In the genomic region with DNA sequence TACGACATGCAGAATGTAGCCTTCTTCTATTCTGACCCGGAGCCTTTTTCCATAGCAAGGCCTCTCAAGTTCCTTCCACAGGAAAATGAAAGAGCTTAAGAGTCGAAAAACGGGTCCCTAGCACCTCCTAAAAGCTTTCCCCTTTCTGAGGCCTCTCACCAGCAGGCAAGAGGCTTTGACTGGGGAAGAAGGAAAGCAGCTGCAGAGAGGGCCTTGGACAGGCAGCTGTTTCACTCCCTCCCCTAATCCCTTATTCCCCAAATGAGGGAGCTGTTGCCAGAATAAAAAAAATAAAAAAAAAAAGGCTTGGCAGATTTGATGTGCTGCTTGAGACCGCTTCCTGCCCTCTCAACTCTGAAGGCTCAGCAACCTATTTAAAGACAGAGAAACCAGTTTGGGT, we compare ENCODE assay signal across 8 mouse cellular contexts. TPM values are rescaled to one million over a fixed set of nuclear protein-coding genes. Genes with fewer than 3 reads are reported as not detected.
A peak's percentile ranks its signal among the peaks of the same experiment; 100 is the strongest.
DNase-seq lines count a peak whose midpoint lies in the region; ATAC-seq and TF ChIP-seq lines count a peak whose summit lies in the region.

No protein-coding gene starts in this region.

- no peak overlapping the region for H3ac ChIP-seq in myocyte (ENCODE audit: control insufficient read depth, insufficient read length)

- no peak overlapping the region for H3K4me2 ChIP-seq in forebrain, embryonic 15.5 days (replicated peaks)
- H3K4me2 ChIP-seq in hindbrain, embryonic 12.5 days (replicated peaks), result no peak overlapping the region
- H3K4me2 ChIP-seq in limb, embryonic 11.5 days (ENCODE audit: low read depth, severe bottlenecking), result no peak overlapping the region
- peak overlapping the region; percentile 68 for H3K4me2 ChIP-seq in myocyte (ENCODE audit: low read depth)

- 18% methylated on average over 5 of the region's 5 CpGs for WGBS in forebrain, embryonic 15.5 days
- WGBS in hindbrain, embryonic 12.5 days, result 41% methylated on average over 5 of the region's 5 CpGs
- 33% methylated on average over 5 of the region's 5 CpGs for WGBS in limb, embryonic 11.5 days

- H3K79me2 ChIP-seq in myocyte (ENCODE audit: control insufficient read depth, insufficient read depth), result no peaks in the 10 kb centered on the region

- H3K9me3 ChIP-seq in forebrain, embryonic 15.5 days, result no peaks in the 10 kb centered on the region
- H3K9me3 ChIP-seq in hindbrain, embryonic 12.5 days (replicated peaks), result no peaks in the 10 kb centered on the region
- no peaks in the 10 kb centered on the region for H3K9me3 ChIP-seq in limb, embryonic 11.5 days (ENCODE audit: control insufficient read depth, low read length)

- no peaks in the 10 kb centered on the region for H3K27me3 ChIP-seq in forebrain, embryonic 15.5 days
- no peaks in the 10 kb centered on the region for H3K27me3 ChIP-seq in hindbrain, embryonic 12.5 days
- H3K27me3 ChIP-seq in limb, embryonic 11.5 days (ENCODE audit: control insufficient read depth, insufficient read depth, low read length), result no peaks in the 10 kb centered on the region
- H3K27me3 ChIP-seq in myocyte (ENCODE audit: control insufficient read depth, insufficient read depth, insufficient read length), result no peaks in the 10 kb centered on the region

- H3K27ac ChIP-seq in forebrain, embryonic 15.5 days (replicated peaks), result peak overlapping the region; percentile 62; the same call in 1 of the 2 replicates
- H3K27ac ChIP-seq in hindbrain, embryonic 12.5 days, result 0 out of 2 replicates have a peak overlapping the region, but pooled peaks have one; percentile 7
- H3K27ac ChIP-seq in limb, embryonic 11.5 days (replicated peaks; ENCODE audit: low read depth, low read length), result no peak overlapping the region

- H3K4me1 ChIP-seq in forebrain, embryonic 15.5 days, result no peaks in the 10 kb centered on the region
- H3K4me1 ChIP-seq in hindbrain, embryonic 12.5 days, result 0 out of 2 replicates have a peak, but pooled peaks cover 2% of the 10 kb centered on the region
- H3K4me1 ChIP-seq in limb, embryonic 11.5 days (ENCODE audit: control insufficient read depth, insufficient read depth, low read length), result 0 out of 2 replicates have a peak, but pooled peaks cover 2% of the 10 kb centered on the region

- peak; percentile 45 for DNase-seq in adrenal gland, adult 2 months
- no peak for DNase-seq in adrenal gland, postnatal 4 days (ENCODE audit: low spot score in 2 of 2)
- peak; percentile 66 for DNase-seq in limb, embryonic 11.5 days (ENCODE audit: low spot score)
- no peak for DNase-seq in cerebellum, postnatal 25 days

- TF ChIP-seq POLR2A in myocyte (IDR thresholded peaks at IDR 0.05; ENCODE audit: insufficient read length, low read depth), result no peak

- no peak overlapping the region for H3K9ac ChIP-seq in forebrain, embryonic 15.5 days (replicated peaks)
- no peak overlapping the region for H3K9ac ChIP-seq in hindbrain, embryonic 12.5 days
- no peak overlapping the region for H3K9ac ChIP-seq in limb, embryonic 11.5 days (ENCODE audit: low read length)

- H3K4me3 ChIP-seq in forebrain, embryonic 15.5 days, result no peak overlapping the region
- no peak overlapping the region for H3K4me3 ChIP-seq in hindbrain, embryonic 12.5 days
- H3K4me3 ChIP-seq in limb, embryonic 11.5 days (ENCODE audit: low read depth, low read length), result no peak overlapping the region
- no peak overlapping the region for H3K4me3 ChIP-seq in myocyte

- no peaks in the 10 kb centered on the region for H3K36me3 ChIP-seq in forebrain, embryonic 15.5 days
- H3K36me3 ChIP-seq in hindbrain, embryonic 12.5 days, result no peaks in the 10 kb centered on the region
- H3K36me3 ChIP-seq in limb, embryonic 11.5 days (ENCODE audit: control insufficient read depth, insufficient read depth, low read length), result no peaks in the 10 kb centered on the region
- H3K36me3 ChIP-seq in myocyte (ENCODE audit: control insufficient read depth, insufficient read depth), result no peaks in the 10 kb centered on the region

- ATAC-seq in CD4-positive, CD25-positive, alpha-beta regulatory T cell, adult 4 months, result peak; percentile 41
- peak; percentile 67 for ATAC-seq in forebrain, embryonic 15.5 days (replicated peaks)
- no peak for ATAC-seq in hindbrain, embryonic 12.5 days (ENCODE audit: low FRiP score)
- ATAC-seq in limb, embryonic 11.5 days (ENCODE audit: insufficient number of reproducible peaks, low FRiP score, low TSS enrichment, low read depth), result no peak

TF ChIP-seq in myocyte, 11 proteins besides CTCF, POLR2A, EP300 and RAD21:
- TF ChIP-seq MYOG (IDR thresholded peaks at IDR 0.05; ENCODE audit: control insufficient read depth in 1 of 3, insufficient read depth in 1 of 3, insufficient read length in 2 of 3, low read depth in 2 of 3), result peak in 2 of 3 experiments; percentile 66 to 77
- TF ChIP-seq SRF (IDR thresholded peaks at IDR 0.05; ENCODE audit: control insufficient read depth, insufficient read length, low read depth), result no peak
- no peak for TF ChIP-seq CEBPB (IDR thresholded peaks at IDR 0.05; ENCODE audit: insufficient read depth, poor library complexity, severe bottlenecking)
- peak; percentile 67 to 90 (median 79) for TF ChIP-seq MYOD1 (IDR thresholded peaks at IDR 0.05; ENCODE audit: control insufficient read depth in 1 of 3, insufficient read length in 2 of 3, low read depth in 2 of 3)
- TF ChIP-seq TCF12 (IDR thresholded peaks at IDR 0.05; ENCODE audit: insufficient read depth, poor library complexity, severe bottlenecking), result peak; percentile 36

RNA-seq across cellular contexts. Expression of a gene that starts 47.1 kb away (rescaled TPM):
- total RNA-seq in adrenal gland, adult 2 months (2021), result 100 to 1,000 TPM; 455 to 456 TPM
- 536 and 540 TPM in 2 replicates for polyA plus RNA-seq in adrenal gland, adult 2 months (2012; rRNA removed)
- 100 to 1,000 TPM; 335 to 360 TPM for total RNA-seq in adrenal gland, postnatal 4 days (2021)
- polyA plus RNA-seq in CD4-positive, CD25-positive, alpha-beta regulatory T cell, adult 4 months (2017; shearing (Covaris generic)), result 10 to 100 TPM; 57.8 to 64.4 TPM
- 475 and 528 TPM in 2 replicates for polyA plus RNA-seq in forebrain, embryonic 15.5 days (2015; fragmentation: Nextera tagmentation; extraction: Ambion mirVana)
- polyA plus RNA-seq in hindbrain, embryonic 12.5 days (2016; fragmentation: Nextera tagmentation; extraction: Ambion mirVana), result 482 and 511 TPM in 2 replicates
- 374 and 384 TPM in 2 replicates for polyA plus RNA-seq in limb, embryonic 11.5 days (2014; fragmentation: Nextera tagmentation; extraction: Ambion mirVana)
- polyA plus RNA-seq in myocyte (2012; fragmentation: generic; extraction: Trizol), result 43.9 TPM

RNA-seq across cellular contexts. Expression of a gene that starts 59.3 kb away (rescaled TPM):
- under 1 TPM in 1 of 2 experiments, not detected in 1; 0.75 TPM for total RNA-seq in adrenal gland, adult 2 months (2021)
- polyA plus RNA-seq in adrenal gland, adult 2 months (2012; rRNA removed), result not detected in 2 replicates
- 1 to 10 TPM; 4.7 to 5.6 TPM for total RNA-seq in adrenal gland, postnatal 4 days (2021)
- not detected for polyA plus RNA-seq in CD4-positive, CD25-positive, alpha-beta regulatory T cell, adult 4 months (2017; shearing (Covaris generic))
- not detected in 2 replicates for polyA plus RNA-seq in forebrain, embryonic 15.5 days (2015; fragmentation: Nextera tagmentation; extraction: Ambion mirVana)
- polyA plus RNA-seq in hindbrain, embryonic 12.5 days (2016; fragmentation: Nextera tagmentation; extraction: Ambion mirVana), result not detected in 2 replicates
- not detected in 2 replicates for polyA plus RNA-seq in limb, embryonic 11.5 days (2014; fragmentation: Nextera tagmentation; extraction: Ambion mirVana)
- polyA plus RNA-seq in myocyte (2012; fragmentation: generic; extraction: Trizol), result not detected

Comparison
In these comparisons a context has a peak if more than half of its experiments do, and no peak if none do; other contexts are left out.
1. DNase-seq: peak in adrenal gland, adult 2 months (single experiment) and limb, embryonic 11.5 days (single experiment); none in adrenal gland, postnatal 4 days (0 of 2) and cerebellum, postnatal 25 days (0 of 2).
2. ATAC-seq: peak in CD4-positive, CD25-positive, alpha-beta regulatory T cell, adult 4 months (single experiment) and forebrain, embryonic 15.5 days (single experiment); none in hindbrain, embryonic 12.5 days (single experiment) and limb, embryonic 11.5 days (single experiment).